In genomic region chr17:33930280-33931158, GRCm38 (mm10) we compare ENCODE assay signal across 8 mouse cellular contexts. TPM values are rescaled to one million over a fixed set of nuclear protein-coding genes. Genes with fewer than 3 reads are reported as not detected.
DNase-seq lines count a peak whose midpoint lies in the region; ATAC-seq and TF ChIP-seq lines count a peak whose summit lies in the region.

No protein-coding gene starts in this region.

- peak overlapping the region; percentile 61; the same call in 1 of the 2 replicates for H3K27ac ChIP-seq in cortical plate, adult 2 months (ENCODE audit: insufficient read depth, low read length)
- peak overlapping the region; percentile 99 for H3K27ac ChIP-seq in heart, embryonic 13.5 days (replicated peaks)
- peak overlapping the region; percentile 98 for H3K27ac ChIP-seq in kidney, embryonic 16.5 days (ENCODE audit: low read length)
- H3K27ac ChIP-seq in liver, postnatal 0 days (ENCODE audit: low read depth): peak overlapping the region; percentile 95
- H3K27ac ChIP-seq in neural tube, embryonic 13.5 days (replicated peaks): peak overlapping the region; percentile 98

- no peak for TF ChIP-seq CTCF in cortical plate, adult 2 months (IDR thresholded peaks at IDR 0.05; ENCODE audit: extremely low read depth, insufficient read depth, low read length)
- no peak for TF ChIP-seq CTCF in liver, postnatal 0 days (IDR thresholded peaks at IDR 0.05; ENCODE audit: low read depth)

- peak overlapping the region; percentile 100 for H3K4me2 ChIP-seq in heart, embryonic 13.5 days
- H3K4me2 ChIP-seq in kidney, embryonic 16.5 days (replicated peaks; ENCODE audit: low read depth, low read length): peak overlapping the region; percentile 98
- peak overlapping the region; percentile 100 for H3K4me2 ChIP-seq in liver, postnatal 0 days (ENCODE audit: low read depth, low read length)
- peak overlapping the region; percentile 99 for H3K4me2 ChIP-seq in neural tube, embryonic 13.5 days

- no peaks in the 10 kb centered on the region for H3K27me3 ChIP-seq in heart, embryonic 13.5 days (replicated peaks)
- no peaks in the 10 kb centered on the region for H3K27me3 ChIP-seq in kidney, embryonic 16.5 days (ENCODE audit: insufficient read depth, low read length)
- no peaks in the 10 kb centered on the region for H3K27me3 ChIP-seq in liver, postnatal 0 days (ENCODE audit: insufficient read depth, low read length)
- no peaks in the 10 kb centered on the region for H3K27me3 ChIP-seq in neural tube, embryonic 13.5 days

- no peaks in the 10 kb centered on the region for H3K9me3 ChIP-seq in heart, embryonic 13.5 days
- no peaks in the 10 kb centered on the region for H3K9me3 ChIP-seq in kidney, embryonic 16.5 days (ENCODE audit: low read length)
- no peaks in the 10 kb centered on the region for H3K9me3 ChIP-seq in liver, postnatal 0 days (ENCODE audit: low read length)
- H3K9me3 ChIP-seq in neural tube, embryonic 13.5 days: no peaks in the 10 kb centered on the region

- H3K9ac ChIP-seq in heart, embryonic 13.5 days: peak overlapping the region; percentile 98
- H3K9ac ChIP-seq in kidney, embryonic 16.5 days (replicated peaks; ENCODE audit: low read length): peak overlapping the region; percentile 88
- peak overlapping the region; percentile 80 for H3K9ac ChIP-seq in liver, postnatal 0 days (replicated peaks)
- H3K9ac ChIP-seq in neural tube, embryonic 13.5 days: peak overlapping the region; percentile 97

- H3K4me1 ChIP-seq in cortical plate, adult 2 months (ENCODE audit: control insufficient read depth, insufficient read depth, low read length): no peaks in the 10 kb centered on the region
- peaks cover 25% of the 10 kb centered on the region for H3K4me1 ChIP-seq in heart, embryonic 13.5 days
- peaks cover 18% of the 10 kb centered on the region for H3K4me1 ChIP-seq in kidney, embryonic 16.5 days (ENCODE audit: insufficient read depth, low read length)
- peaks cover 11% of the 10 kb centered on the region for H3K4me1 ChIP-seq in liver, postnatal 0 days (ENCODE audit: insufficient read depth)
- H3K4me1 ChIP-seq in neural tube, embryonic 13.5 days (replicated peaks): peaks cover 25% of the 10 kb centered on the region

- no peak for ATAC-seq in heart, embryonic 13.5 days (ENCODE audit: extremely low read depth, insufficient number of reproducible peaks, low FRiP score, low TSS enrichment)
- peak; percentile 14; the same call in 1 of the 2 replicates for ATAC-seq in kidney, embryonic 16.5 days (ENCODE audit: low FRiP score, low TSS enrichment)
- ATAC-seq in liver, postnatal 0 days: peak; percentile 14
- peak; percentile 13; the same call in 1 of the 2 replicates for ATAC-seq in neural tube, embryonic 13.5 days (ENCODE audit: low read depth)

- peaks cover 61% of the 10 kb centered on the region for H3K36me3 ChIP-seq in heart, embryonic 13.5 days
- peaks cover 13% of the 10 kb centered on the region; the same call in 1 of the 2 replicates for H3K36me3 ChIP-seq in kidney, embryonic 16.5 days (ENCODE audit: insufficient read depth, low read length)
- H3K36me3 ChIP-seq in liver, postnatal 0 days (replicated peaks; ENCODE audit: insufficient read depth, low read length): peaks cover 37% of the 10 kb centered on the region
- peaks cover 33% of the 10 kb centered on the region for H3K36me3 ChIP-seq in neural tube, embryonic 13.5 days

- 1% methylated on average over 44 of the region's 45 CpGs for WGBS in heart, embryonic 13.5 days
- under 1% methylated on average over 42 of the region's 45 CpGs for WGBS in kidney, embryonic 16.5 days
- under 1% methylated on average over 39 of the region's 45 CpGs for WGBS in liver, postnatal 0 days (ENCODE audit: insufficient replicate concordance)
- under 1% methylated on average over 45 of the region's 45 CpGs for WGBS in neural tube, embryonic 13.5 days

- peak overlapping the region; percentile 62 for H3K4me3 ChIP-seq in cortical plate, adult 2 months (ENCODE audit: insufficient read depth, low read length)
- peak overlapping the region; percentile 96 for H3K4me3 ChIP-seq in heart, embryonic 13.5 days
- H3K4me3 ChIP-seq in kidney, embryonic 16.5 days (ENCODE audit: low read length): peak overlapping the region; percentile 88
- H3K4me3 ChIP-seq in liver, postnatal 0 days (ENCODE audit: low read depth, low read length): peak overlapping the region; percentile 89
- peak overlapping the region; percentile 94 for H3K4me3 ChIP-seq in neural tube, embryonic 13.5 days

- peak; percentile 37; the same call in 1 of the 2 replicates for TF ChIP-seq POLR2A in cortical plate, adult 2 months (IDR thresholded peaks at IDR 0.05; ENCODE audit: extremely low read depth, insufficient read depth, low read length)

- no peak for TF ChIP-seq EP300 in liver, postnatal 0 days (IDR thresholded peaks at IDR 0.05; ENCODE audit: low read depth)

- peak; percentile 65 for DNase-seq in 416B (ENCODE audit: low read depth)
- DNase-seq in Muller cell, postnatal 12 days (ENCODE audit: inconsistent ontology term): peak; percentile 77
- peak; percentile 79 for DNase-seq in liver, postnatal 0 days
- peak; percentile 76 to 80 for DNase-seq in urinary bladder, postnatal 36 days (ENCODE audit: low spot score in 2 of 2)

RNA-seq across cellular contexts. Expression of gene Rgl2, which starts 1.2 kb away (rescaled TPM):
- 164 and 177 TPM in 2 replicates for polyA plus RNA-seq in cortical plate, adult 2 months (2012; rRNA removed)
- 32.6 and 37.6 TPM in 2 replicates for polyA plus RNA-seq in heart, embryonic 13.5 days (2015; fragmentation: Nextera tagmentation; extraction: Ambion mirVana)
- 35.9 and 38.0 TPM in 2 replicates for polyA plus RNA-seq in kidney, embryonic 16.5 days (2015; fragmentation: Nextera tagmentation; extraction: Ambion mirVana)
- 6.8 and 7.4 TPM in 2 replicates for polyA plus RNA-seq in liver, postnatal 0 days (2015; fragmentation: Nextera tagmentation; extraction: Ambion mirVana)
- polyA plus RNA-seq in neural tube, embryonic 13.5 days (2015; fragmentation: Nextera tagmentation; extraction: Ambion mirVana): 59.5 and 64.7 TPM in 2 replicates

RNA-seq across cellular contexts. Expression of gene Pfdn6, which starts 9.6 kb away (rescaled TPM):
- 113 and 116 TPM in 2 replicates for polyA plus RNA-seq in cortical plate, adult 2 months (2012; rRNA removed)
- 113 and 125 TPM in 2 replicates for polyA plus RNA-seq in heart, embryonic 13.5 days (2015; fragmentation: Nextera tagmentation; extraction: Ambion mirVana)
- 168 and 174 TPM in 2 replicates for polyA plus RNA-seq in kidney, embryonic 16.5 days (2015; fragmentation: Nextera tagmentation; extraction: Ambion mirVana)
- 82.2 and 85.5 TPM in 2 replicates for polyA plus RNA-seq in liver, postnatal 0 days (2015; fragmentation: Nextera tagmentation; extraction: Ambion mirVana)
- 178 and 182 TPM in 2 replicates for polyA plus RNA-seq in neural tube, embryonic 13.5 days (2015; fragmentation: Nextera tagmentation; extraction: Ambion mirVana)

RNA-seq across cellular contexts. Expression of gene Wdr46, which starts 9.9 kb away (rescaled TPM):
- 13.5 TPM in 2 replicates for polyA plus RNA-seq in cortical plate, adult 2 months (2012; rRNA removed)
- polyA plus RNA-seq in heart, embryonic 13.5 days (2015; fragmentation: Nextera tagmentation; extraction: Ambion mirVana): 20.5 and 20.6 TPM in 2 replicates
- 32.7 and 37.7 TPM in 2 replicates for polyA plus RNA-seq in kidney, embryonic 16.5 days (2015; fragmentation: Nextera tagmentation; extraction: Ambion mirVana)
- 12.7 and 12.8 TPM in 2 replicates for polyA plus RNA-seq in liver, postnatal 0 days (2015; fragmentation: Nextera tagmentation; extraction: Ambion mirVana)
- 26.9 and 27.6 TPM in 2 replicates for polyA plus RNA-seq in neural tube, embryonic 13.5 days (2015; fragmentation: Nextera tagmentation; extraction: Ambion mirVana)

RNA-seq across cellular contexts. Expression of gene Zbtb22, which starts 14.8 kb away (rescaled TPM):
- polyA plus RNA-seq in cortical plate, adult 2 months (2012; rRNA removed): 31.9 and 33.5 TPM in 2 replicates
- 12.8 and 12.9 TPM in 2 replicates for polyA plus RNA-seq in heart, embryonic 13.5 days (2015; fragmentation: Nextera tagmentation; extraction: Ambion mirVana)
- polyA plus RNA-seq in kidney, embryonic 16.5 days (2015; fragmentation: Nextera tagmentation; extraction: Ambion mirVana): 20.6 and 20.9 TPM in 2 replicates
- polyA plus RNA-seq in liver, postnatal 0 days (2015; fragmentation: Nextera tagmentation; extraction: Ambion mirVana): 7.1 and 7.9 TPM in 2 replicates
- polyA plus RNA-seq in neural tube, embryonic 13.5 days (2015; fragmentation: Nextera tagmentation; extraction: Ambion mirVana): 17.3 and 17.7 TPM in 2 replicates

RNA-seq across cellular contexts. Expression of gene Tapbp, which starts 14.8 kb away (rescaled TPM):
- polyA plus RNA-seq in cortical plate, adult 2 months (2012; rRNA removed): 22.1 and 22.3 TPM in 2 replicates
- polyA plus RNA-seq in heart, embryonic 13.5 days (2015; fragmentation: Nextera tagmentation; extraction: Ambion mirVana): 34.2 and 36.8 TPM in 2 replicates
- polyA plus RNA-seq in kidney, embryonic 16.5 days (2015; fragmentation: Nextera tagmentation; extraction: Ambion mirVana): 36.1 and 39.2 TPM in 2 replicates
- 47.0 and 47.9 TPM in 2 replicates for polyA plus RNA-seq in liver, postnatal 0 days (2015; fragmentation: Nextera tagmentation; extraction: Ambion mirVana)
- polyA plus RNA-seq in neural tube, embryonic 13.5 days (2015; fragmentation: Nextera tagmentation; extraction: Ambion mirVana): 30.4 and 31.1 TPM in 2 replicates
